Mouse (Mus musculus) liver, embryonic 13.5 days (tissue): ENCODE measurements at regions not wholly inside any gene's neighbourhood (a gene's known extent, or its start where the extent isn't known, plus 50 kb on each side); places are given as distances from the start of the nearest gene placed in this dataset.

ENCODE experiments used
- ATAC-seq: fragments of 200-750 bp; cut with Nextera tagmentation; 2 replicates; pipeline ENCODE4 v1.8.0; 2017; ENCODE audit warnings: low read depth, mild to moderate bottlenecking, moderate number of reproducible peaks, moderate library complexity
- DNase-seq: peaks from one replicate; pipeline ENCODE4 v3.0.0; 2022
- H3K27ac ChIP-seq: fragments of 300-500 bp; sonication (generic); 2 replicates; pipeline ENCODE4 v1.5.1; 2015; ENCODE audit warnings: moderate library complexity, mild to moderate bottlenecking, inconsistent platforms
- H3K27me3 ChIP-seq: fragments of 300-500 bp; sonication (generic); 2 replicates; pipeline ENCODE4 v1.6.1; 2015; ENCODE audit warnings: mild to moderate bottlenecking, inconsistent platforms
- H3K36me3 ChIP-seq: fragments of 300-500 bp; sonication (generic); 2 replicates; pipeline ENCODE4 v1.6.1; 2015; ENCODE audit warnings: mild to moderate bottlenecking, inconsistent platforms
- H3K4me1 ChIP-seq: fragments of 300-500 bp; sonication (generic); replicated peaks from 2 replicates; pipeline ENCODE4 v1.6.1; 2015; ENCODE audit warnings: inconsistent platforms
- H3K4me2 ChIP-seq: fragments of 300-500 bp; sonication (generic); 2 replicates; pipeline ENCODE4 v1.6.1; 2015; ENCODE audit warnings: inconsistent platforms, mild to moderate bottlenecking, moderate library complexity
- H3K4me3 ChIP-seq: fragments of 300-500 bp; sonication (generic); replicated peaks from 2 replicates; pipeline ENCODE4 v1.5.1; 2015; ENCODE audit warnings: mild to moderate bottlenecking, inconsistent platforms
- H3K9ac ChIP-seq: fragments of 300-500 bp; sonication (generic); 2 replicates; pipeline ENCODE4 v1.6.1; 2015; ENCODE audit warnings: mild to moderate bottlenecking, inconsistent platforms
- H3K9me3 ChIP-seq: fragments of 300-500 bp; sonication (generic); replicated peaks from 2 replicates; pipeline ENCODE4 v1.6.1; 2016; ENCODE audit warnings: inconsistent platforms
- WGBS: fragments of 180-500 bp; shearing (Covaris S2); methylation state at CpG from one replicate; pipeline ENCODE4 v1.1.7; 2015; ENCODE audit not compliant: insufficient replicate concordance; 5-methylcytosine and 5-hydroxymethylcytosine counted together

GRCm38 (mm10) chr7:113121911-113122319 lies 85.3 kb upstream of the Arntl start:
- Histone ChIP-seq H3K9me3 (no peaks in the 10 kb centered on the region), H3K4me2 (no peak overlapping the region), H3K4me3 (no peak overlapping the region), H3K27ac (no peak overlapping the region), H3K9ac (no peak overlapping the region), H3K36me3 (no peaks in the 10 kb centered on the region), H3K27me3 (no peaks in the 10 kb centered on the region), H3K4me1 (no peaks in the 10 kb centered on the region)
- no peak for DNase-seq
- 47% methylated on average over 6 of the region's 6 CpGs for WGBS
- ATAC-seq: no peak

- WGBS: 45% methylated on average over 1 of the region's 1 CpGs
- Histone ChIP-seq H3K9me3 (no peaks in the 10 kb centered on the region), H3K27me3 (no peaks in the 10 kb centered on the region), H3K9ac (no peak overlapping the region), H3K4me2 (no peak overlapping the region), H3K4me1 (no peaks in the 10 kb centered on the region), H3K4me3 (no peak overlapping the region), H3K36me3 (no peaks in the 10 kb centered on the region), H3K27ac (no peak overlapping the region)
- no peak for DNase-seq
- no peak for ATAC-seq
Measured at GRCm38 (mm10) chr7:113126010-113126409, 81.3 kb upstream of the Arntl start.

GRCm38 (mm10) chr7:113130552-113130951 lies 76.7 kb upstream of the Arntl start:
- Histone ChIP-seq H3K4me1 (no peaks in the 10 kb centered on the region), H3K36me3 (no peaks in the 10 kb centered on the region), H3K4me2 (no peak overlapping the region), H3K4me3 (no peak overlapping the region), H3K27me3 (no peaks in the 10 kb centered on the region), H3K9me3 (no peaks in the 10 kb centered on the region), H3K9ac (no peak overlapping the region), H3K27ac (no peak overlapping the region)
- no peak for DNase-seq
- no peak for ATAC-seq
- 75% methylated on average over 6 of the region's 6 CpGs for WGBS

GRCm38 (mm10) chr7:113131945-113132538 lies 75.2 kb upstream of the Arntl start:
- no peak overlapping the region for H3K27ac ChIP-seq
- H3K27me3 ChIP-seq: no peaks in the 10 kb centered on the region
- H3K4me1 ChIP-seq: no peaks in the 10 kb centered on the region
- no peaks in the 10 kb centered on the region for H3K36me3 ChIP-seq
- DNase-seq: peak; percentile 13
- no peaks in the 10 kb centered on the region for H3K9me3 ChIP-seq
- no peak overlapping the region for H3K4me3 ChIP-seq
- WGBS: 2% methylated on average over 6 of the region's 6 CpGs
- ATAC-seq: no peak
- H3K4me2 ChIP-seq: no peak overlapping the region
- H3K9ac ChIP-seq: no peak overlapping the region

GRCm38 (mm10) chr7:113133891-113134290 lies 73.4 kb upstream of the Arntl start:
- Histone ChIP-seq H3K9ac (no peak overlapping the region), H3K27ac (no peak overlapping the region), H3K4me2 (no peak overlapping the region), H3K4me1 (no peaks in the 10 kb centered on the region), H3K36me3 (no peaks in the 10 kb centered on the region), H3K4me3 (no peak overlapping the region), H3K9me3 (no peaks in the 10 kb centered on the region), H3K27me3 (no peaks in the 10 kb centered on the region)
- DNase-seq (no peak), ATAC-seq (no peak)
- 56% methylated on average over 5 of the region's 5 CpGs for WGBS

- H3K4me1 ChIP-seq: no peaks in the 10 kb centered on the region
- no peak overlapping the region for H3K27ac ChIP-seq
- ATAC-seq (no peak), DNase-seq (no peak)
- H3K9ac ChIP-seq: no peak overlapping the region
- 62% methylated on average over 10 of the region's 10 CpGs for WGBS
- H3K4me2 ChIP-seq: no peak overlapping the region
- H3K27me3 ChIP-seq: 0 out of 2 replicates have a peak, but pooled peaks cover 3% of the 10 kb centered on the region
- no peaks in the 10 kb centered on the region for H3K9me3 ChIP-seq
- H3K36me3 ChIP-seq: no peaks in the 10 kb centered on the region
- no peak overlapping the region for H3K4me3 ChIP-seq
Measured at GRCm38 (mm10) chr7:113140011-113140438, 67.2 kb upstream of the Arntl start.

- ATAC-seq (no peak), DNase-seq (no peak)
- Histone ChIP-seq H3K27me3 (0 out of 2 replicates have a peak, but pooled peaks cover 3% of the 10 kb centered on the region), H3K4me2 (no peak overlapping the region), H3K27ac (no peak overlapping the region), H3K4me3 (no peak overlapping the region), H3K9me3 (no peaks in the 10 kb centered on the region), H3K36me3 (no peaks in the 10 kb centered on the region), H3K4me1 (no peaks in the 10 kb centered on the region), H3K9ac (no peak overlapping the region)
- 50% methylated on average over 10 of the region's 10 CpGs for WGBS
Measured at GRCm38 (mm10) chr7:113141846-113142683, 65.2 kb upstream of the Arntl start.

GRCm38 (mm10) chr7:113143552-113143951 lies 63.7 kb upstream of the Arntl start:
- no peak overlapping the region for H3K27ac ChIP-seq
- H3K9me3 ChIP-seq: no peaks in the 10 kb centered on the region
- no peak overlapping the region for H3K9ac ChIP-seq
- 7% methylated on average over 7 of the region's 7 CpGs for WGBS
- ATAC-seq (no peak), DNase-seq (peak; percentile 18)
- H3K4me1 ChIP-seq: no peaks in the 10 kb centered on the region
- H3K27me3 ChIP-seq: peaks cover 10% of the 10 kb centered on the region; the same call in 1 of the 2 replicates
- no peaks in the 10 kb centered on the region for H3K36me3 ChIP-seq
- no peak overlapping the region for H3K4me3 ChIP-seq
- H3K4me2 ChIP-seq: no peak overlapping the region

- Histone ChIP-seq H3K4me2 (no peak overlapping the region), H3K9ac (no peak overlapping the region), H3K27me3 (peaks cover 10% of the 10 kb centered on the region; the same call in 1 of the 2 replicates), H3K4me3 (no peak overlapping the region), H3K36me3 (no peaks in the 10 kb centered on the region), H3K4me1 (no peaks in the 10 kb centered on the region), H3K27ac (no peak overlapping the region), H3K9me3 (no peaks in the 10 kb centered on the region)
- no peak for DNase-seq
- no peak for ATAC-seq
- WGBS: 77% methylated on average over 8 of the region's 8 CpGs
Measured at GRCm38 (mm10) chr7:113145046-113145445, 62.2 kb upstream of the Arntl start.

- 58% methylated on average over 2 of the region's 2 CpGs for WGBS
- ATAC-seq (no peak), DNase-seq (no peak)
- Histone ChIP-seq H3K27ac (no peak overlapping the region), H3K36me3 (no peaks in the 10 kb centered on the region), H3K4me1 (no peaks in the 10 kb centered on the region), H3K9ac (no peak overlapping the region), H3K9me3 (no peaks in the 10 kb centered on the region), H3K4me3 (no peak overlapping the region), H3K27me3 (peaks cover 15% of the 10 kb centered on the region; the same call in 1 of the 2 replicates), H3K4me2 (no peak overlapping the region)
Measured at GRCm38 (mm10) chr7:113146108-113146507, 61.2 kb upstream of the Arntl start.

GRCm38 (mm10) chr7:113146526-113146925 lies 60.7 kb upstream of the Arntl start:
- Histone ChIP-seq H3K9ac (no peak overlapping the region), H3K36me3 (no peaks in the 10 kb centered on the region), H3K27me3 (peaks cover 15% of the 10 kb centered on the region; the same call in 1 of the 2 replicates), H3K4me3 (no peak overlapping the region), H3K4me2 (no peak overlapping the region), H3K4me1 (no peaks in the 10 kb centered on the region), H3K9me3 (no peaks in the 10 kb centered on the region), H3K27ac (no peak overlapping the region)
- DNase-seq (no peak), ATAC-seq (no peak)
- WGBS: 65% methylated on average over 9 of the region's 9 CpGs
